7 mouse cellular contexts compared by ENCODE assay signal in genomic region chr13:23453926-23454325, GRCm38 (mm10). TPM values are rescaled to one million over a fixed set of nuclear protein-coding genes. Genes with fewer than 3 reads are reported as not detected.
DNase-seq lines count a peak whose midpoint lies in the region; TF ChIP-seq lines count a peak whose summit lies in the region.

No protein-coding gene starts in this region.

- peak; percentile 9 for DNase-seq in right cerebral cortex, postnatal 14 days
- DNase-seq in right cerebral cortex, postnatal 10 days (ENCODE audit: low spot score in 2 of 2) = no peak
- DNase-seq in forebrain, embryonic 10.5 days (ENCODE audit: extremely low spot score, low spot score) = no peak
- peak; percentile 21 for DNase-seq in kidney, postnatal 14 days
- DNase-seq in MN1 (ENCODE audit: low spot score) = no peak
- DNase-seq in thymus, adult 18-20 months = no peak

- TF ChIP-seq CTCF in olfactory bulb, adult 2 months (IDR thresholded peaks at IDR 0.05; ENCODE audit: insufficient read depth, low read depth, low read length) = no peak

- H3K4me3 ChIP-seq in forebrain, embryonic 10.5 days = peak overlapping the region; percentile 71
- peak overlapping the region; percentile 67 for H3K4me3 ChIP-seq in olfactory bulb, adult 2 months (ENCODE audit: insufficient read depth, low read depth, low read length)

- H3K36me3 ChIP-seq in forebrain, embryonic 10.5 days (replicated peaks) = no peaks in the 10 kb centered on the region

- peak overlapping the region; percentile 87 for H3K27ac ChIP-seq in forebrain, embryonic 10.5 days
- no peak overlapping the region for H3K27ac ChIP-seq in olfactory bulb, adult 2 months (ENCODE audit: insufficient read depth, low read depth, low read length)

- H3K4me1 ChIP-seq in forebrain, embryonic 10.5 days = peaks cover 11% of the 10 kb centered on the region
- no peaks in the 10 kb centered on the region for H3K4me1 ChIP-seq in olfactory bulb, adult 2 months (ENCODE audit: control insufficient read depth, insufficient read depth, low read length)

- WGBS in forebrain, embryonic 10.5 days = 2% methylated on average over 9 of the region's 9 CpGs
- 0% methylated on average over 9 of the region's 9 CpGs for WGBS in olfactory bulb, adult 2 months

- no peaks in the 10 kb centered on the region for H3K9me3 ChIP-seq in forebrain, embryonic 10.5 days

- no peak for TF ChIP-seq POLR2A in olfactory bulb, adult 2 months (IDR thresholded peaks at IDR 0.05; ENCODE audit: insufficient read depth, low read depth, low read length)

- peaks cover 21% of the 10 kb centered on the region for H3K27me3 ChIP-seq in forebrain, embryonic 10.5 days (ENCODE audit: poor library complexity, severe bottlenecking)

RNA-seq across cellular contexts. Expression of gene Btn1a1, which starts 11.8 kb away (rescaled TPM):
- polyA plus RNA-seq in forebrain, embryonic 10.5 days (2016; fragmentation: Nextera tagmentation; extraction: Ambion mirVana) = 0.09 TPM in 1 of 2 replicates, not detected in the other
- not detected in 2 replicates for polyA plus RNA-seq in olfactory bulb, adult 2 months (2012; ENCODE audit: insufficient read depth, insufficient read length, low replicate concordance, missing spikeins)

RNA-seq across cellular contexts. Expression of gene Abt1, which starts 30.3 kb away (rescaled TPM):
- polyA plus RNA-seq in forebrain, embryonic 10.5 days (2016; fragmentation: Nextera tagmentation; extraction: Ambion mirVana) = 15.3 and 15.5 TPM in 2 replicates
- polyA plus RNA-seq in olfactory bulb, adult 2 months (2012; ENCODE audit: insufficient read depth, insufficient read length, low replicate concordance, missing spikeins) = not detected in 2 replicates

RNA-seq across cellular contexts. Expression of gene Btn2a2, which starts 34.7 kb away (rescaled TPM):
- polyA plus RNA-seq in forebrain, embryonic 10.5 days (2016; fragmentation: Nextera tagmentation; extraction: Ambion mirVana) = 0.52 and 0.54 TPM in 2 replicates
- polyA plus RNA-seq in olfactory bulb, adult 2 months (2012; ENCODE audit: insufficient read depth, insufficient read length, low replicate concordance, missing spikeins) = not detected in 2 replicates

Comparison
In these comparisons a context has a peak if more than half of its experiments do, and no peak if none do; other contexts are left out.
1. DNase-seq: peak in right cerebral cortex, postnatal 14 days (single experiment) and kidney, postnatal 14 days (single experiment); none in right cerebral cortex, postnatal 10 days (0 of 2), forebrain, embryonic 10.5 days (single experiment), MN1 (single experiment) and thymus, adult 18-20 months (0 of 2).
2. RNA of gene Abt1, which starts 30.3 kb away (polyA plus RNA-seq): 15.3 to 15.5 TPM in forebrain, embryonic 10.5 days; not detected in olfactory bulb, adult 2 months; every median in the first group is over 10 times any median in the second.